Comparison of ENCODE assay signal across 20 mouse cellular contexts in genomic region chr9:45254021-45254420, GRCm38 (mm10). TPM values are rescaled to one million over a fixed set of nuclear protein-coding genes. Genes with fewer than 3 reads are reported as not detected.
"Had no signal": no experiment of that assay in that cellular context is flagged by ENCODE, and none has a peak within 500 bp of the region (broad histone marks: within the 10 kb centered on the region; RNA-seq: fewer than 3 reads in every experiment).

No protein-coding gene starts in this region.

- H3K36me3 ChIP-seq: heart, embryonic 13.5 days; heart, embryonic 15.5 days; hindbrain, embryonic 13.5 days; hindbrain, embryonic 15.5 days; limb, embryonic 13.5 days; limb, embryonic 15.5 days; liver, embryonic 12.5 days had no signal

- H3K4me3 ChIP-seq: heart, embryonic 13.5 days; heart, embryonic 15.5 days; hindbrain, embryonic 13.5 days; hindbrain, embryonic 15.5 days; limb, embryonic 13.5 days; limb, embryonic 15.5 days; liver, embryonic 12.5 days had no signal

- H3K27me3 ChIP-seq: hindbrain, embryonic 13.5 days; hindbrain, embryonic 15.5 days; limb, embryonic 13.5 days; limb, embryonic 15.5 days; liver, embryonic 12.5 days had no signal

- H3K4me1 ChIP-seq: heart, embryonic 13.5 days; hindbrain, embryonic 13.5 days; hindbrain, embryonic 15.5 days; limb, embryonic 13.5 days; limb, embryonic 15.5 days had no signal

- DNase-seq: forebrain, postnatal 0 days; gastrocnemius, postnatal 14 days; gastrocnemius, postnatal 36 days; heart, adult 18-20 months; heart, postnatal 14 days; heart, postnatal 36 days; kidney, adult 11 months; layer of hippocampus, adult 9-11 months; layer of hippocampus, postnatal 36 days; left cerebral cortex, postnatal 4 days had no signal

- H3K27ac ChIP-seq: heart, embryonic 13.5 days; heart, embryonic 15.5 days; hindbrain, embryonic 13.5 days; hindbrain, embryonic 15.5 days; hindbrain, postnatal 0 days; limb, embryonic 13.5 days; limb, embryonic 15.5 days; liver, embryonic 12.5 days had no signal

RNA-seq across cellular contexts. Expression of gene Tmprss4, which starts 50.1 kb away (rescaled TPM):
- polyA plus RNA-seq: forebrain, postnatal 0 days; heart, postnatal 0 days; hindbrain, embryonic 11.5 days; hindbrain, embryonic 13.5 days; hindbrain, postnatal 0 days; liver, embryonic 12.5 days had no signal
